Mouse (Mus musculus): ENCODE results near the gene Vmn2r24.
"Not testable (repeated sequence)": the region's sequence is repeated elsewhere in the genome, so short reads cannot be mapped to it uniquely, and the experiment has no call there.

Vmn2r24 gene

DNA sequence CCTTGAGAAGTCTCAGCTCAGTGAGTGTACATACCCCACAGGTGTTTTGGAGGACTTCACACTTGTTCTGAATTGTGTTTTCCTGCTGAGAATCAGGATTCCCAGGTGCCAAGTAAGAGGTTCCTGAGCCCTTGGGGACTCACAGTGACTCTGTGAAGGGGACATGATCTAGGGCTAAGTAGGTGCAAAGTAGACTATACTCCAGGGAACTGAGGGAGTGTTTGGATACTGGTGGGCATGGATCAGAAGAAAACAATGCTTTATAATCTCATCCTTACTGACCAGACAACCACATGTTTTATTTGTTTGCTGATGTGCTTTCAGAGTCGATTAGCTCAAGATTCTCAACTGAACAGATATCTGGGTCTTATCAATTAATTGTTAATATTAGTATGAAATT, at the start of gene Vmn2r24:
Gene Vmn2r24, plus strand, starts transcription at position 301 of the 400 bp plus-strand sequence.
- DNase-seq (ENCODE audit: low spot score in 2 of 2), result no peak

- DNase-seq (ENCODE audit: low spot score in 2 of 2), result no peak
These were observed 8.6 kb upstream of the Vmn2r24 start for GRCm38 (mm10) chr6:123770031-123770430.

- DNase-seq (ENCODE audit: low spot score in 2 of 2), result no peak
These were observed 6.2 kb downstream of the Vmn2r24 start for GRCm38 (mm10) chr6:123784857-123785256.

DNA sequence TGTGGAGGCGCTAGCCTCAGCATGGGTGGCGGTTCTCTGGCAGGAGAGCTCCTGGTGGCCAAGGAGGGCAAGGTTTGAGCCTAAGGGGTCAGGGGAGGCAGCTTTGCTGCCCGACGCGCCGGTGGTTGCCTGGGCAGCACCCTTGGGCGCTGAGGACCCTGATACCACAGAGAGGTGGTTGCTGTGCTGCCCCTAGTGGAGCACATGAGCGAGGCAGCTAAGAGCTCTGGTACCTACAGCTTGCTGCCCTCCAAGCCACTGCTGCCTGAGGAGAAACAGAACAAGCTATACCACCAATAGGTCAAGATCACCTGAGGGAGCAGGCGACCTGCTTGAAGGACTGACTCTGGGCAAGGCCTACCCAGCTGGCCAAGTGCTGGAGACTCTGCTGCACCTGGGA, 15.1 kb downstream of the Vmn2r24 start:
- no peak for DNase-seq (ENCODE audit: low spot score in 2 of 2)

DNA sequence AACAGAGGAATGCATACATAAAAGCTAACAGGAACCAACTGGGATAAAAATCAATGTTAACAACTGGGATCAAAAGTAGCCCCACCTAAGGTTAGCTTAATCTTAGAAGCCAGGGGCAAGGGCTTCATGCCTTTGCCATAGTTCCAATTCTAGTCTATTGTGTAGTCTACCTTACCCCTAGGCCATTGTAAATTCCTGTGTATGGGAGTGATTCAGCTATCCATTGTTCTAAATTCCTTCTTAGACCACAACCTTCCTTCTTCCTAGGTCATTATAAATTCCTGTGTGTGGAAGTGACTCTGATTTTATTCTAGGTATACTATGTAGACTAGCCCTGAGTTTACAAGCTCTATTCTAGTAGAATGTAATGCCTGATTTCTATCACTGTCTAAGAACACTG, 31.6 kb downstream of the Vmn2r24 start:
- DNase-seq (ENCODE audit: low spot score in 2 of 2), result not testable (repeated sequence)

DNA sequence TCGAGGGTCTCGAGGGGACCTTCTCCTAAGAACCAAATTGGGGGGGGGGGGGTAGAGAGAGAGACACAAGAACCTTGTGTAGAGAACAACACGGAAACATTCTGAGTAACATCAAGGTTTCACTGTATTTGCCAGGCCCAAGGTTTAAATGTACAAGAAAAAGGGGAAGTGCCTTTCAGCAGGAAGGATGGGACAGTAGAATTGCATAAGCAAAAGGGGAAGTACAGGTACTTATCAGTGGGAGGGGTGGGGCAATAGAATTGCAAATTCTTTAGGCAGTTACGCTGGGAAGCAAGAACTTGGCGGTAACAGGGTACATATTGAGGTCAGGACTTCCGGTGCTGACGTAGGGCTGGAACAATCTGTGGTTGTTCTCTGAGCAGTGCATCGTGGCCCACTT, 41.3 kb downstream of the Vmn2r24 start:
- no peak for DNase-seq (ENCODE audit: low spot score in 2 of 2)

- DNase-seq (ENCODE audit: low spot score in 2 of 2), result not testable (repeated sequence)
These were observed 74.7 kb downstream of the Vmn2r24 start, which contains the start of gene Vmn2r25 for GRCm38 (mm10) chr6:123853363-123853762. Gene Vmn2r25, minus strand, starts transcription at chr6:123853463.
